Mouse (Mus musculus) gonadal fat pad, adult 2 months (tissue): ENCODE results near the gene Card11. TPM values are rescaled to one million over a fixed set of nuclear protein-coding genes. Genes with fewer than 3 reads are reported as not detected.
A peak's percentile ranks its signal among the peaks of the same experiment; 100 is the strongest.

Source experiments
- DNase-seq: peaks from one replicate; pipeline ENCODE4 v3.0.0-alpha.2; 2012; ENCODE audit warnings: low read depth
- polyA plus RNA-seq: library from polyadenylated mRNA; depleted of rRNA; stranded (reverse); fragments of >200 nt; gene quantifications from 2 replicates; pipeline ENCODE4 v1.2.3, GENCODE M21; 2012; rRNA removed

The Card11 gene
- polyA plus RNA-seq, 1 experiment: 1.6 TPM

- no peak for DNase-seq
Observed at GRCm38 (mm10) chr5:140852435-140852996, 147.9 kb downstream of the Card11 start.

GRCm38 (mm10) chr5:140847300-140847729, 153.1 kb downstream of the Card11 start:
- DNase-seq: no peak

GRCm38 (mm10) chr5:140841942-140842341, 158.4 kb downstream of the Card11 start:
- no peak for DNase-seq

- DNase-seq: no peak
Observed at GRCm38 (mm10) chr5:140831064-140831431, 169.3 kb downstream of the Card11 start.

GRCm38 (mm10) chr5:140830314-140831063, 169.9 kb downstream of the Card11 start, which contains the start of gene Gna12:
Gene Gna12, minus strand, starts transcription at chr5:140830431.
- peak; percentile 96 for DNase-seq

GRCm38 (mm10) chr5:140829911-140830294, 170.5 kb downstream of the Card11 start:
- DNase-seq: no peak

GRCm38 (mm10) chr5:140829081-140829910, 171.1 kb downstream of the Card11 start:
- DNase-seq: no peak

GRCm38 (mm10) chr5:140828363-140828762, 172.0 kb downstream of the Card11 start:
- no peak for DNase-seq

GRCm38 (mm10) chr5:140827896-140828295, 172.5 kb downstream of the Card11 start:
- no peak for DNase-seq

- DNase-seq: no peak
Observed at GRCm38 (mm10) chr5:140827413-140827812, 173.0 kb downstream of the Card11 start.

- DNase-seq: no peak
Observed at GRCm38 (mm10) chr5:140826796-140827195, 173.6 kb downstream of the Card11 start.

GRCm38 (mm10) chr5:140826118-140826517, 174.3 kb downstream of the Card11 start:
- no peak for DNase-seq

GRCm38 (mm10) chr5:140824126-140824525, 176.3 kb downstream of the Card11 start:
- DNase-seq: no peak

GRCm38 (mm10) chr5:140823386-140823785, 177.0 kb downstream of the Card11 start:
- no peak for DNase-seq

Other genes with a start within 250 kb of the Card11 start
- gene Gna12, start 170.2 kb downstream of the Card11 start, polyA plus RNA-seq: 86.9 and 87.5 TPM in 2 replicates
- gene Sdk1, start 240.9 kb upstream of the Card11 start, polyA plus RNA-seq: 5.5 and 5.7 TPM in 2 replicates